Mouse (Mus musculus) small intestine, adult 2 months (tissue): ENCODE results near the gene Fmo2.

ENCODE experiments used
- CTCF ChIP-seq: fragments of 200-500 bp; IDR thresholded peaks from 2 replicates; pipeline ENCODE4 v1.5.1; 2012; ENCODE audit warnings: low read depth, mild to moderate bottlenecking, control low read depth, inconsistent platforms, low read length, moderate library complexity, mixed read lengths; ENCODE audit not compliant: insufficient replicate concordance, insufficient read length; ENCODE audit errors: extremely low read depth
- POLR2A ChIP-seq: fragments of 200-500 bp; IDR thresholded peaks from 2 replicates; pipeline ENCODE4 v1.6.1; 2012; ENCODE audit warnings: low read depth, mild to moderate bottlenecking, control low read depth, inconsistent platforms, low read length, moderate library complexity

GRCm38 (mm10) chr1:162901879-162902278 is 3.4 kb upstream of the Fmo2 start:
- TF ChIP-seq POLR2A (no peak), CTCF (no peak)
